Mouse (Mus musculus) liver, embryonic 16.5 days (tissue): ENCODE measurements around the gene Lrrc29. TPM values are rescaled to one million over a fixed set of nuclear protein-coding genes. Genes with fewer than 3 reads are reported as not detected.

Experiments
- ATAC-seq: fragments of 200-750 bp; cut with Nextera tagmentation; 2 replicates; pipeline ENCODE4 v1.8.0; 2017; ENCODE audit warnings: low read depth, mild to moderate bottlenecking, moderate number of reproducible peaks, moderate library complexity
- H3K27ac ChIP-seq: fragments of 300-500 bp; sonication (generic); 2 replicates; pipeline ENCODE4 v1.5.1; 2014; ENCODE audit warnings: mild to moderate bottlenecking, low read length
- H3K27me3 ChIP-seq: fragments of 300-500 bp; sonication (generic); 2 replicates; pipeline ENCODE4 v1.6.1; 2014; ENCODE audit warnings: low read depth, low read length, mixed read lengths; ENCODE audit not compliant: control insufficient read depth, insufficient read depth
- H3K36me3 ChIP-seq: fragments of 300-500 bp; sonication (generic); 2 replicates; pipeline ENCODE4 v1.6.1; 2014; ENCODE audit warnings: mild to moderate bottlenecking; ENCODE audit not compliant: control insufficient read depth, insufficient read depth
- H3K4me1 ChIP-seq: fragments of 300-500 bp; sonication (generic); 2 replicates; pipeline ENCODE4 v1.6.1; 2014; ENCODE audit warnings: low read depth, low read length, mixed read lengths; ENCODE audit not compliant: control insufficient read depth
- H3K4me2 ChIP-seq: fragments of 300-500 bp; sonication (generic); 2 replicates; pipeline ENCODE4 v1.6.1; 2014; ENCODE audit warnings: low read depth, low read length, mixed read lengths
- H3K4me3 ChIP-seq: fragments of 300-500 bp; sonication (generic); 2 replicates; pipeline ENCODE4 v1.5.1; 2014; ENCODE audit warnings: low read depth, mild to moderate bottlenecking, low read length
- H3K9ac ChIP-seq: fragments of 300-500 bp; sonication (generic); 2 replicates; pipeline ENCODE4 v1.6.1; 2014; ENCODE audit warnings: low read depth, low read length
- H3K9me3 ChIP-seq: fragments of 300-500 bp; sonication (generic); replicated peaks from 2 replicates; pipeline ENCODE4 v1.6.1; 2016; ENCODE audit warnings: low read length; ENCODE audit not compliant: control insufficient read depth
- WGBS: fragments of 180-500 bp; shearing (Covaris S2); extraction: QIAGEN DNeasy Blood & Tissue Kit; methylation state at CpG from one replicate; pipeline ENCODE4 v1.1.7; 2014; ENCODE audit not compliant: insufficient replicate concordance; 5-methylcytosine and 5-hydroxymethylcytosine counted together
- polyA plus RNA-seq: library from polyadenylated mRNA; unstranded; fragments of >200 nt; fragmentation: Nextera tagmentation; extraction: Ambion mirVana; gene quantifications from 2 replicates; pipeline ENCODE4 v1.2.1, GENCODE M21; 2015

The Lrrc29 gene
- polyA plus RNA-seq, 1 experiment from 2014 or later, result 12.5 TPM

DNA sequence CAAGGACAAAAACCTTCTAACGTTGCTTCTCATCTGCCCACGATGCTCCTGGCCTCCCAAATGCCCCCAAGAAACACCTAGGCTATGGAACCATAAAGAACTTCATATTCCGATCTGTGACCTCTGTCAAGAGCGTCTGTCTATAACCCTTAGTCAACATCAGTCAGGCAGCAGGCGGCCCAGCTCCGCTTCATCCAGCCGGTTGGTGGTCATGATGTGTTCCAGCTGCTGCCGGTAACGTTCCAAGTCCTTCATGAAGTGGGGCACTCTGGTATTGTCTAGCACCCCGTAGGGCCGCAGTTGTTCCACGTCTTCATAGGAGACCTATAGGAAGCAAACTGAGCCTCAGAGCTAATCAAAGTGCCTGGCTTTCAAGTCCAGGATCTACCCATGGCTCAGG is 44.3 kb downstream of the Lrrc29 start:
- Histone ChIP-seq H3K9ac (no peak overlapping the region), H3K9me3 (no peaks in the 10 kb centered on the region), H3K4me1 (peaks cover 16% of the 10 kb centered on the region), H3K36me3 (no peaks in the 10 kb centered on the region), H3K27me3 (peaks cover 44% of the 10 kb centered on the region), H3K27ac (no peak overlapping the region), H3K4me3 (no peak overlapping the region), H3K4me2 (no peak overlapping the region)
- WGBS, result 81% methylated on average over 12 of the region's 12 CpGs
- ATAC-seq, result no peak

DNA sequence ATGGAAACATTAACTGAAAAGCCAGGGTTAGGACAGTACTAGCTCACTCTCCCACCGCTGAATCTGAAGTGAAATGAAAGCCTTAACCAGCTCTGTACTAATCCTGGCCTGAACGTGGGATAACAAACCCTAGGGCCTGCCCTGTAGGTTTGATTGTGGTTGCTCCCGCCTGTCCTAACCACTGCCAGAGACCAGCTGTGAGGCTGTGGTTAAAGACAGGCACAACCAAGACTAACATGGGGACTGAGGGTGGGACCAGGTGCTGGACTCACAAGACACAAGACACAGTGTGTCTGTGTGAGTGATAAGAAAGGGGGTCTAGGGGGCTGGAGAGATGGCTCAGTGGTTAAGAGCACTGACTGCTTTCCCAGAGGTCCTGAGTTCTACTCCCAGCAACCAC is 45.5 kb downstream of the Lrrc29 start:
- peaks cover 57% of the 10 kb centered on the region for H3K27me3 ChIP-seq
- ATAC-seq, result no peak

DNA sequence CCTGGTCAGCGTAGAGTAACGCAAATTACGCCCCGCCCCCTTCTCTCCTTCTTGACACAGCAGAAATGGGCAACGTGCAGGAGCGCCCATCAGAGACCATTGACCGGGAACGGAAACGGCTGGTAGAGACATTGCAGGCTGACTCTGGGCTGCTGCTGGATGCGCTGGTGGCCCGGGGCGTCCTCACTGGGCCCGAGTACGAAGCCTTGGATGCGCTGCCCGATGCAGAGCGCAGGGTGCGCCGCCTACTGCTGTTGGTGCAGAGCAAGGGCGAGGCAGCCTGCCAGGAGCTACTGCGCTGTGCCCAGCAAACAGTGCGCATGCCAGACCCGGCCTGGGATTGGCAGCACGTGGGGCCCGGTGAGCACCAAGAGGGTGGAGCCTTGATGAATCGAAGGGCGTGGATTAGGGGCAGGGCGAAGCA is 47.2 kb downstream of the Lrrc29 start:
- Histone ChIP-seq H3K4me3 (peak overlapping the region; percentile 9; the same call in 1 of the 2 replicates), H3K9me3 (no peaks in the 10 kb centered on the region), H3K4me2 (peak overlapping the region; percentile 31; the same call in 1 of the 2 replicates), H3K36me3 (no peaks in the 10 kb centered on the region), H3K27me3 (peaks cover 66% of the 10 kb centered on the region), H3K4me1 (peaks cover 23% of the 10 kb centered on the region), H3K9ac (no peak overlapping the region), H3K27ac (no peak overlapping the region)
- WGBS, result under 1% methylated on average over 28 of the region's 28 CpGs
- peak; percentile 59 for ATAC-seq

More for the DNA sequence above, 45.5 kb downstream of the Lrrc29 start:
- WGBS, result 33% methylated on average over 3 of the region's 3 CpGs
- Histone ChIP-seq H3K4me3 (no peak overlapping the region), H3K36me3 (no peaks in the 10 kb centered on the region), H3K9ac (no peak overlapping the region), H3K9me3 (no peaks in the 10 kb centered on the region), H3K4me1 (peaks cover 23% of the 10 kb centered on the region), H3K4me2 (no peak overlapping the region), H3K27ac (no peak overlapping the region)

DNA sequence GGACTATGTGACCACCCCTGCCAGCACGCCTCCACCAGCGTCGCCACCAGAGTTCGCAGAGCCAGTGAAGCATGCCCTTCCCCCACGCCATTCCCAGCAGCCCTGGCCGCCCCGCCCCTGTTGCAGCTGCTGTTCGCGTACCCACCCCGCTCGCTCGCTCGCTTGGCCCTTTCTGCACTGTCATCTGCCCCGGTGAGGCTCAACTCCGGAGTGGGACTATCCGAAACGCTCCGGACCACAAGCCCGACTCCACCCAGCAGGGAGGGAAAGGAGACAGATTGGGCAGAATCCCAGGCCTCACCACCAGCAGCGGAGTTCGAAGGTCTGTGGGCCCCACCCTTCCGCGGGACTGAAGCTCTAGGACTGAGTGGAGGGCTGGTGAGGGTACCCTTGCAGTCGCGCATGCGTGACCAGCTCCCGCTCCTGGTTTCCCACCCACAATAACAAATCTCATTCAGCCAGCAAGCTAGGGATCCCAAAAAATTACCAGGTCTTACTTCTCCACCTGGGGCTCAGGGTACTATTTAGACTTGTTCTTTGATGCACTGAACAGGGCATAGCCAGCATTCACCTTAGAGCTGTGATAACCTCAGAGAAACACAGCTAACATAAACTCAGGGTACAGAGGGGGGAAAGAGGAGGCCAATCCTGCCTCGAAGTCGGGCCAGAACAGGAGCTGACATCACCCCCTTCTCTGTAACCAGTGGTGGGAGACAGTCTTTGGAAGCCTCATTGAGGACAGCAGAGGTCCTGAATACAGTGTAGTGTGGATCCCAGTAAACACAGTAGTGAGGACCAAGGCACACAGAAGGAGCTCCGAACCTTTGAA is 49.6 kb downstream of the Lrrc29 start:
- peaks cover 88% of the 10 kb centered on the region for H3K27me3 ChIP-seq
- H3K27ac ChIP-seq, result no peak overlapping the region
- 4% methylated on average over 29 of the region's 30 CpGs for WGBS
- H3K4me3 ChIP-seq, result peak overlapping the region; percentile 40
- no peaks in the 10 kb centered on the region for H3K9me3 ChIP-seq
- no peak overlapping the region for H3K9ac ChIP-seq
- peak overlapping the region; percentile 51 for H3K4me2 ChIP-seq
- H3K4me1 ChIP-seq, result peaks cover 15% of the 10 kb centered on the region
- ATAC-seq, result peak; percentile 56
- H3K36me3 ChIP-seq, result no peaks in the 10 kb centered on the region

DNA sequence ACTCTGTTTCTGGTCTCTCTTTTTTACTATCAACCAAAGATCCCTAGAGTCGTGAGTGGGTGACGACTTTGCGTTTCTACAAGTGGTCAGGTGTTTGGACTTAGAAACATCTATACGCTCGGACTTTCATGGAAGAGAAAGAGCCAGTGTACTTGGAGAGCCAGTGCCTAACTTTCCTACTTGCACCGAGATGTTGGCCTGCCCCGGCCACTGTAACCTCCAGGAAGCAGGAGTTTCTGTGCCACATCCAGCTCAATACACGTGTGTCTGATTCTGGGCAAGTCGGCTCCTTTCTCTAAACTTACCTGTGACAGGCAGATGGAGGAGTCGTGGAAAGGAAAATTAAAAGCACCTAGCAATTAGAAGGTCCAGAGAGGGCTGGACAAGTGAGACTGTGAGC is 50.2 kb downstream of the Lrrc29 start, which contains the start of gene Nol3:
TSS of gene Nol3 (plus strand) at position 301 of the 400 bp plus-strand sequence.
- H3K36me3 ChIP-seq, result no peaks in the 10 kb centered on the region
- peaks cover 94% of the 10 kb centered on the region for H3K27me3 ChIP-seq
- peaks cover 15% of the 10 kb centered on the region for H3K4me1 ChIP-seq
- 7% methylated on average over 10 of the region's 10 CpGs for WGBS
- H3K27ac ChIP-seq, result no peak within 1 kb of the TSS
- H3K4me3 ChIP-seq, result peak within 1 kb of the TSS; percentile 40
- H3K9me3 ChIP-seq, result no peaks in the 10 kb centered on the region
- peak within 1 kb of the TSS; percentile 51 for H3K4me2 ChIP-seq
- no peak for ATAC-seq
- no peak within 1 kb of the TSS for H3K9ac ChIP-seq

DNA sequence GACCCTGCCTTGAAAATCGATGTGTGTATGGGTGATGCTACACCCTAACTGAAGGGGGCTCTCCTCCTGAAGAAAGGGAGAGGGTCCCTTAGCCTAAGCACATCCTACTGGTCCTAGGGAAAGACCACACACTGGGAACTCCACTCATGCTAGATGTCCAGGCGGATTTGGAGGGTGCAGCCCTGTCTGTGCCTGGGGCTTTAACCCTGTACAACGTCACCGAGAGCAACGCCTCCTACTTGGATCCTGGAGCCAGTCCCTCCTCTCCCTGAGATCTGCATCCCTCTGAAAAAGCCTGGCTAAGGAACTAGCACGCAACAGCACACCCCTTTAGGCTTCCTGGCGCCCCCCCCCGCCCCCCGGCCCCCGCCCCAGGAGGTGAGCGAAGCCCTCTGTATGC is 50.7 kb downstream of the Lrrc29 start:
- H3K9ac ChIP-seq, result no peak overlapping the region
- no peak overlapping the region for H3K4me3 ChIP-seq
- H3K27ac ChIP-seq, result no peak overlapping the region
- peaks cover 96% of the 10 kb centered on the region for H3K27me3 ChIP-seq
- no peak for ATAC-seq
- no peaks in the 10 kb centered on the region for H3K9me3 ChIP-seq
- H3K4me2 ChIP-seq, result no peak overlapping the region
- H3K4me1 ChIP-seq, result peaks cover 17% of the 10 kb centered on the region
- H3K36me3 ChIP-seq, result no peaks in the 10 kb centered on the region
- 8% methylated on average over 11 of the region's 11 CpGs for WGBS

DNA sequence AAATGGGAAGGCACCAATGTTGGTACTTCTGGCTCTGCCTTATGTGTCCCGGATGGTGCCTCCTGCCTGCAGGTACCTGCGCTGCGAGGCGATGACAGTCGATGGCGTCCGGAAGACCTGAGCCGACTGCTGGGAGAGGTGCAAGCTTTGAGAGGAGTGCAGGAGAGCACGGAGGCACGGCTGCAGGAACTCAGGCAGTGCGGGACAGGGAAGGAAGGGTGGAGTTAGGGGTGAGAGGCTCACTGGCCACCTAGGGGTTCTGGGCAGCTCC is 55.2 kb downstream of the Lrrc29 start:
- Histone ChIP-seq H3K4me3 (no peak overlapping the region), H3K36me3 (no peaks in the 10 kb centered on the region), H3K9ac (no peak overlapping the region), H3K4me1 (peaks cover 14% of the 10 kb centered on the region), H3K4me2 (no peak overlapping the region), H3K9me3 (no peaks in the 10 kb centered on the region), H3K27ac (no peak overlapping the region), H3K27me3 (peaks cover 97% of the 10 kb centered on the region)
- ATAC-seq, result no peak
- 5% methylated on average over 11 of the region's 11 CpGs for WGBS

DNA sequence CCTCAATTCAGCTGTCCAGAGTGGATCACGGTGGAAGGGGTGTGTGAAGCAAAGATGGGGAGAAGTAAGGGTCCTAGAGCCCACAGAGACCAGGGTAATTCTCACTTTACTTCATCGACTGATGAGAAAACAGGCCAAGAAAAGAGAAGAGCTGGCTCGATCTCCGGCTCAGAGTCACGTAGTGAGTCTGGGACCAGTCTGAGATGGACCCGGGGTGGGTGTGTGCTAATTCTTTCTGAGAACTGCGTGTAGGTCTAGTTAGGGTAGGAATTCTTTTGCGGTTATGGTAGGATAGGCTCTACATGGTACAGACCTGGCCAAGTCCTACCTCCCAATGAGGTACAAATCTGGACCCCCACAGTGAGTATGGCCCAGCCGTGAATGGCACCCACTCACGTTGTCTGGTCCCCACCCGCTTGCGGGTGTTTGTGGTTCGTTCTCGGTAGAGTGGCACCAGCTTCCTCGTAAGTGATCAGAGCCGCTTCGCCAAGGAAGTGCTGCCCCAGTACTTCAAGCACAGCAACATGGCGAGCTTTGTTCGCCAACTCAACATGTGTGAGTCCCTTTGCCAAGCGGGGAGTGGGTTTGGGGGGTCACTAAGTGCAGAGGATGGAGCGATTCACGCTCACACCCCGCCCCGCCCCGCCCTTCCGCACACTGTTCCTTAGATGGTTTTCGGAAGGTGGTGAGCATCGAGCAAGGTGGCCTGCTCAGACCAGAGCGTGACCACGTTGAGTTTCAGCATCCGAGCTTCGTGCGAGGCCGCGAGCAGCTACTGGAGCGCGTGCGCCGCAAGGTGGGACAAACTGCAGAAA is 55.8 kb downstream of the Lrrc29 start:
- H3K27ac ChIP-seq, result no peak overlapping the region
- H3K4me2 ChIP-seq, result peak overlapping the region; percentile 57
- no peak for ATAC-seq
- no peak overlapping the region for H3K9ac ChIP-seq
- H3K36me3 ChIP-seq, result no peaks in the 10 kb centered on the region
- H3K9me3 ChIP-seq, result no peaks in the 10 kb centered on the region
- 6% methylated on average over 39 of the region's 39 CpGs for WGBS
- H3K4me3 ChIP-seq, result no peak overlapping the region; the same call in 1 of the 2 replicates
- H3K4me1 ChIP-seq, result peaks cover 14% of the 10 kb centered on the region
- peaks cover 92% of the 10 kb centered on the region for H3K27me3 ChIP-seq

DNA sequence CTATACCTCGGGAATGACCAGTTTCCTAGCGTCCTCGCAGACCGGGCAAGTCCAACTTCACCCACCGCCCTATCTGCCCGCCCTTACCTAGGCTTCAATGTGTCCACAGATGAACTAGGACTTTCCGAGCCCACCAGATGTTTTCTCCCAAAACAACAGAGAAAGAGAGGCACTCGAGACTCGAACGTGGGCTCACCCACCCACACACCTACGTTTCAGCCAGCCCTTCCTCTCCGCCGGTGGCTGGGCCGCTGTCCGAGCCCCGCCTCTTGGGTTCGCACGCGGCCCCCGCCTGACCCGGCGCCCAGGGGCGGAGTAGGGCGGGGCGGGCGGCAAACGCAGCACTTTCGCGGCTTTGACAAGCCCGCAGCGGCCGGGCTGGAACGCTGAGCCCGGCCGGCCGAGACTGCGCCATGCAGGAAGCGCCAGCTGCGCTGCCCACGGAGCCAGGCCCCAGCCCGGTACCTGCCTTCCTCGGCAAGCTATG is 56.6 kb downstream of the Lrrc29 start, which contains the start of gene Hsf4:
TSS of gene Hsf4 (plus strand) at position 341 of the 487 bp plus-strand sequence.
- Histone ChIP-seq H3K27me3 (peaks cover 84% of the 10 kb centered on the region), H3K4me2 (peak within 1 kb of the TSS; percentile 57), H3K9me3 (no peaks in the 10 kb centered on the region), H3K36me3 (no peaks in the 10 kb centered on the region), H3K4me1 (peaks cover 22% of the 10 kb centered on the region), H3K27ac (no peak within 1 kb of the TSS), H3K4me3 (peak within 1 kb of the TSS; percentile 45), H3K9ac (no peak within 1 kb of the TSS)
- under 1% methylated on average over 42 of the region's 42 CpGs for WGBS
- ATAC-seq, result peak; percentile 53
